Mouse (Mus musculus) cerebellum, adult 11 months (tissue): ENCODE data around the gene Ifrd2.

Source experiments
- DNase-seq: peaks from one replicate; pipeline ENCODE4 v3.0.0; 2022

The Ifrd2 gene

GRCm38 (mm10) chr9:107625351-107626128 is 38.1 kb downstream of the Ifrd2 start:
- DNase-seq, result no peak

DNA sequence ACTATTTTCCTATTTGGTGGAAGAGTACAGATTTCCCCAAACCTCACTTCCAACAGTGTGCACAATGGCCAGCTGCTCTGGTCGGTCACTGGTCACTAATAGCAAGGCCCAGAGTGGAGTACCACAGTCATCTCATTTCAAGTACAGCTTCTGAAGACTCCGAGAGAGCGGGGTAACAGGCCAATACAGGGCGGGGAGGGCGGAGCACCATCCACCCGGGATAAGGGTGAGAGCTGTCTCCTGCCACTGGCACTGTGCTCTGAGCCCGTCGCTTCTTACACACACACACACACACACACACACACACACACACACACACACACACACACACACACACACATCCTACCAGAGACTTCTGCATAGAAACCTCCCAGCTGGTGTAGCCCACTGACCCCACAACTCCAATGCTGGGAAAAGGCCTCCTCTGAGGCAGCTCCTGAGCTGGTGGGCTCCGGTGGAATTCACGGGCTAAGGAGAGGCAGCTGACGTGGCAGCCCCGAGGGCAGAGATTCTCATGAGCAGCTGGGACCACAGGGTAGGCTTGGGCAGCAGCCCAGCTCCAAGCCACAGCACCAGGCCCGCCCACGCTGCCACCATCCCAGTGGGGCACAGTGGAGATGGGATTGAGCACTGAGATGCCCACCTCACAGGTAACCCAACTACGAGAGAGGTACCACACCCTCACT is 38.9 kb downstream of the Ifrd2 start:
- DNase-seq, result no peak

GRCm38 (mm10) chr9:107626844-107627277 is 39.4 kb downstream of the Ifrd2 start:
- peak; percentile 74 for DNase-seq

GRCm38 (mm10) chr9:107627387-107628255 is 40.2 kb downstream of the Ifrd2 start:
- DNase-seq, result no peak

GRCm38 (mm10) chr9:107628721-107629410 is 41.4 kb downstream of the Ifrd2 start:
- DNase-seq, result no peak

- DNase-seq, result no peak
Measured at GRCm38 (mm10) chr9:107629411-107629730, 41.9 kb downstream of the Ifrd2 start.

DNA sequence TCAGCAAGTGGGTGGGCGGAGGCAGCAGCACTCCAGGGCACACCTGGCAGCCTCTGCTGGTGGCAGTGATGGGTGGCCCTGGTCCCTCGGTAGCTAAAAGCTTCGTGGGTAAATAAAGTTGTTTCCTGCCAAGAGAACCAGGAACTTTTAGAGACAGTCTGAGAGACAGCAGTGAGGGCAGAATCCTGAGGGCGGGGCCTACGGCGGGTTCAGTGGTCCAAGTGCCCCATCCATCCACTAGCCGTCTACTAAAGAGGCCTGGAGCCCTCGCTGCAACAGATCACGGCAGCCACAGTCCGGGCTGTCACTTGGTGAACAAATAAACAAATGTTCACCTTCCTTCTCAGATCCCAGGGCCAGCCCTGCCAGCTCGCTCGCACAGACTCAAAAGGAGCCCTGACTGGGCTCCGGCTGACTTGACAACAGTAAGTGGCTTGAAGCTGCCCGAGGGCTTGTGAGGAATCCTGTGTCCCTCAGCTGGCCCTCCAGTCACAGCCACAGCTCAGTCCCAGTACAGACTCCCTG is 42.5 kb downstream of the Ifrd2 start:
- no peak for DNase-seq

- no peak for DNase-seq
Measured at GRCm38 (mm10) chr9:107630576-107630975, 43.1 kb downstream of the Ifrd2 start.

DNA sequence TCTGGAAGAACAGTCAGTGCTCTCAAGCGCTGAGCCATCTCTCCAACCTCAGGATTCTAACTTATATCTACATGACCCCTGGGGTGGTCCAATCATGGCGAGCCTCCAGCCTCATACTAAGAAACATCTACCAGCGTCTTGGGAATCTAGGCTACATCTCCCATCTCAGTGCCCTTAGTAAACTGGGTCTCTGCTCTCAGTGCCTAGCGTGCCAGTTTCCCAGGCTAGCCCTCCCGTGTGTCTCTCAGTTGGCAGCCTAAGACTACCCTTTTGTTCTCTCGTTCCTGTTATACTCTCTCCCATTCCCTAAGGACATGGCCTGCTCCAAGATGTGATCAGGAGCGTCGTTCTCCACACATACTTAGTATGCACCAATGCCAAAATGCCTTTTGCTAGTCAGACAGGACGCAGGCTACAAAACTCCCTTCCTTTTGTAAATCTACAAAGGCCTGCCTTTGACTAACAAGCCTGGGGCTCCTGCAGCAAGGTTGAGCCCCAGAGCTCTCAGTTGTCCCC is 43.9 kb downstream of the Ifrd2 start:
- DNase-seq, result no peak

DNA sequence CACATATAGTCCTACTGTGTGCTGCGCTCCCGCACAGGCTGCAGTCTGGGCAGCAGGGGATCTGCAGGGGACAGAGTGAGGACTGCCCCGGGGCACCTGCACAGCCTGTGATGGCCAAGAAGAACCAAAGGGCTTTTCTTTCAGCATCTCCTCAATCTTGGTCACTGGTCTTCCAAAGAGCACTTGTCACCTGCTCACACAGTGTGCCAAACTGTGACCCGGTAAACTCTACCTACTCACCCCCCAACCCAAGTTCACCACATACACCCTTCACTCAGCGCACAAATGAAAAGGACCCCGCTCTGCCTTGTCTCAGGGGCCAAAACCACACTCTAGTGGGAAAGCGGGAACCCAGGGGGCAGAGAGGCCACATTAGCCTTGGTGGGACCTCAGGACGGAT is 44.4 kb downstream of the Ifrd2 start:
- no peak for DNase-seq

GRCm38 (mm10) chr9:107632478-107632877 is 45.0 kb downstream of the Ifrd2 start:
- DNase-seq, result peak; percentile 44

GRCm38 (mm10) chr9:107633091-107633660 is 45.7 kb downstream of the Ifrd2 start:
- DNase-seq, result peak; percentile 47

GRCm38 (mm10) chr9:107633661-107634405 is 46.4 kb downstream of the Ifrd2 start:
- DNase-seq, result peak; percentile 45

DNA sequence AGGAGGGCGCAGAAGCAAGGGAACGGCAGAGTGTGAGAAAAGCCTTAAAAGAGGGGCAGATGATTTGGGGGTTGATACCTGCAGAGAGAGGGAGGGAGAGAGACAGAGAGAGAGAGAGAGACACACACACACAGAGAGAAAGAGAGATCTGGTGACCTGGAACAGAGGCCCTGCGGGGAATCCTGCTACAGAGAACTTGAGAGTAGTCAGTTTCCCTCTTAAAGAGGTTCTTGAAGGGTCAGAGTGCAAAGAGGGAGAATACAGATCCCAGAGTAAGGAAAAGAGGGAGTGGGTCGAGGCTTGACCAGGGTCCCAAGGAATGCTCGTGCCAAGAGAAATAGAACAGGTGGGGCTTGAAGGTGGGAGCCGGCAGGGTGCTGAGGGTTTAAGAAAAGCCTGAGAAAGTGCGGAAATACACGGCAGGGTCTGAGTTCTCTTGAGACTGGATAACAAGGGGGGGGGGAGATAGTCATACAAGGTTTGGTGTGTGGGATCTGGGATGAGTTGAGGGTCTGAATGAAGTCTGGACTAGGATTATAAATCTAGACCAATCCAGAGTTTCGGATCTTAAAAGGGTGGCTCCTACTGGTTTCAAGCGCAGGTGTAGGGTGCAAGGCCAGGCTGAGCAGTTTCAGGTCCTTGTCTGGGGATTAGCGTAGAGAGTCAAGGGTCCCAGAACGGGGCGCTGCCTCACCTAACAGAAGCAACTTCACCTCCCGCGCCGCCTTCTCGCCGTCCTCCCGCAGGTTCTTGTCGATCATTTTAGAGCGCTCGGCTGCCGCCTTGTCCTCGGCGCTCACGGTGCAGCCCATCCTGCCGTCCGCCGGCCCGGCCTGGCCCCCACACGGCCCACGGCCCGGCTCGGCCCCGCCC is 47.2 kb downstream of the Ifrd2 start:
- no peak for DNase-seq

- DNase-seq, result peak; percentile 92
Measured at GRCm38 (mm10) chr9:107635279-107636028, 48.0 kb downstream of the Ifrd2 start, which contains the start of gene Gnai2. Gene Gnai2, minus strand, starts transcription at chr9:107635367.

GRCm38 (mm10) chr9:107637070-107637469 is 49.6 kb downstream of the Ifrd2 start:
- DNase-seq, result no peak

DNA sequence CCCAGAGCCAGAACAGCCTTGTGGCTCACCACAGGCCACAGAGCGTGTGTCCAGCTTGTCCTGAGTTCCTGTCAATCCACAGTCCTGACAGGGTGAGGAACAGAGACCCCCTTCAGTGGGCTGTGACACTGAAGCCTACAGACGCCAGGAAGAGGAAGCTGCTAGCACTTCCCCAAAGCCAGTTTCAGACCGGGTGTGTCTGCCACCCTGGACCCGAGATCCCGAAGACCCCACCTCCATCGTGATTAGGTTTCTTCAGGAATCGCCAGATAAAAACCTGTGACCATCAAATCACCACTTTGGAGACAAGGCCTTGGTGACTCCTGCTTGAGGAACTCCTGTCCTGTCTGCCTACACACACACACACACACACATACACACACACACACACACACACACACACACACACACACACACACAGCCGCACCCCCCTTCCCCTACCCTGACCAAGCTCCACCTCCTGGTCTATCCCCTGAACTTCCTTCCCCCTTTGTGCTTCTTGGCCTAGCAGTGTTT is 52.9 kb downstream of the Ifrd2 start:
- DNase-seq, result no peak

DNA sequence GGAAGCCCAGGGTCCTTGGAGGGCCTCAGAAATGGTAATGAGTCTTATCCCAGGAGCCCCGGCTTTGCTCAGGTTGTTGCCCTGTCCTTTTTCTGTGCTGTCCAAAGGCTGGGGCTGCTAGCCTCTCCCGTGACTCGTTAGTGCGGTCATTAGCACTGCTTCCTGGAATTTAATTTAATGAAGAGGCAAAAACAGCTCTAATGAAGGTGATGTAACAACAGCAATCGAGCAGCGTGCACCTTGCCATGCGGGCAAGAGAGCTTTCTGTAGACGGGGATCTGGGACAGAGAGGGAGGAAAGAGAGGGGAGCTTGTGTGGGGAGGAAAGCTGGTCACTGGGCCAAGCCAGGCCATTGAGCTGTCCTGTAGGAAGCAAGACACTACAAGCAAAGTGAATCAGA is 54.2 kb downstream of the Ifrd2 start:
- DNase-seq, result no peak
